Mouse (Mus musculus) MEL (cell line): Measurements from ENCODE around the gene Oxtr. TPM values are rescaled to one million over a fixed set of nuclear protein-coding genes. Genes with fewer than 3 reads are reported as not detected.

Experiments used
- DNase-seq: peaks from one replicate; pipeline ENCODE4 v3.0.0; 2011; ENCODE audit warnings: low read depth, low spot score
- H3K27ac ChIP-seq: 2 replicates; pipeline ENCODE4 v1.5.1; 2012; ENCODE audit warnings: low read depth, mild to moderate bottlenecking, control low read depth, low read length, moderate library complexity; ENCODE audit not compliant: control insufficient read depth
- H3K27me3 ChIP-seq, 2 experiments: fragments of 150-350 bp in 1 of 2; sonication (generic) in 1 of 2; 2 replicates each; pipeline ENCODE4 v1.6.1; 2012; ENCODE audit warnings: low read length in 2 of 2, mild to moderate bottlenecking in 2 of 2, improper control_type of control experiment in 1 of 2, moderate library complexity in 1 of 2; ENCODE audit not compliant: insufficient read depth in 2 of 2, control insufficient read depth in 1 of 2
- H3K36me3 ChIP-seq, 2 experiments: 2 replicates each; pipeline ENCODE4 v1.6.1; 2012 to 2014; ENCODE audit warnings: low read length in 2 of 2, improper control_type of control experiment in 1 of 2, inconsistent platforms in 1 of 2, mild to moderate bottlenecking in 1 of 2; ENCODE audit not compliant: insufficient read depth in 2 of 2, control insufficient read depth in 1 of 2
- H3K4me1 ChIP-seq, 2 experiments: fragments of 150-350 bp in 1 of 2; sonication (generic) in 1 of 2; 2 replicates each; pipeline ENCODE4 v1.6.1; 2012; ENCODE audit warnings: low read length in 2 of 2, improper control_type of control experiment in 1 of 2, mild to moderate bottlenecking in 1 of 2; ENCODE audit not compliant: insufficient read depth in 2 of 2, control insufficient read depth in 1 of 2
- H3K4me3 ChIP-seq, 2 experiments: fragments of 150-350 bp in 1 of 2; sonication (generic) in 1 of 2; 2 replicates each; pipeline ENCODE4 v1.5.1; 2012; ENCODE audit warnings: low read depth in 2 of 2, low read length in 2 of 2, mild to moderate bottlenecking in 2 of 2, moderate library complexity in 2 of 2, control low read depth in 1 of 2, improper control_type of control experiment in 1 of 2; ENCODE audit not compliant: control insufficient read depth in 1 of 2, insufficient read depth in 1 of 2
- H3K79me2 ChIP-seq: 2 replicates; pipeline ENCODE4 v1.6.1; 2012; ENCODE audit warnings: mild to moderate bottlenecking, low read length, moderate library complexity; ENCODE audit not compliant: control insufficient read depth, poor library complexity, insufficient read depth
- H3K9ac ChIP-seq: 2 replicates; pipeline ENCODE4 v1.6.1; 2012; ENCODE audit warnings: low read depth, mild to moderate bottlenecking, control low read depth, low read length, moderate library complexity; ENCODE audit not compliant: control insufficient read depth, poor library complexity, severe bottlenecking
- H3K9me3 ChIP-seq: fragments of 150-350 bp; sonication (generic); replicated peaks from 2 replicates; pipeline ENCODE4 v1.6.1; 2012; ENCODE audit warnings: mild to moderate bottlenecking, low read length, improper control_type of control experiment, moderate library complexity; ENCODE audit not compliant: insufficient read depth
- CHD2 ChIP-seq: IDR thresholded peaks from 2 replicates; pipeline ENCODE4 v1.6.1; 2011; ENCODE audit warnings: low read length, improper control_type of control experiment
- CTCF ChIP-seq, 3 experiments: IDR thresholded peaks in 2 of 3; conservative IDR thresholded peaks in 1 of 3; 2 replicates each; pipeline ENCODE4 v1.5.1; 2011 to 2012; ENCODE audit warnings: low read length in 3 of 3, low read depth in 2 of 3, mild to moderate bottlenecking in 2 of 3, improper control_type of control experiment in 1 of 3, inconsistent platforms in 1 of 3, mixed read lengths in 1 of 3, moderate library complexity in 1 of 3; ENCODE audit not compliant: control insufficient read depth in 1 of 3, insufficient read depth in 1 of 3, poor library complexity in 1 of 3, severe bottlenecking in 1 of 3
- E2F4 ChIP-seq: IDR thresholded peaks from 2 replicates; pipeline ENCODE4 v1.6.1; 2011; ENCODE audit warnings: low read depth, low read length, improper control_type of control experiment, borderline replicate concordance
- HCFC1 ChIP-seq: IDR thresholded peaks from 2 replicates; pipeline ENCODE4 v1.6.1; 2012; ENCODE audit warnings: low read depth, mild to moderate bottlenecking, inconsistent platforms, low read length, improper control_type of control experiment, moderate library complexity
- JUND ChIP-seq: IDR thresholded peaks from 2 replicates; pipeline ENCODE4 v1.6.1; 2011; ENCODE audit warnings: low read depth, mild to moderate bottlenecking, improper control_type of control experiment, low read length
- MAFK ChIP-seq: IDR thresholded peaks from 2 replicates; pipeline ENCODE4 v1.6.1; 2011; ENCODE audit warnings: low read depth, mild to moderate bottlenecking, low read length, improper control_type of control experiment, borderline replicate concordance
- MAX ChIP-seq: IDR thresholded peaks from 2 replicates; pipeline ENCODE4 v1.6.1; 2011; ENCODE audit warnings: low read length, improper control_type of control experiment
- MXI1 ChIP-seq: IDR thresholded peaks from 2 replicates; pipeline ENCODE4 v1.6.1; 2011; ENCODE audit warnings: mild to moderate bottlenecking, low read depth, low read length, improper control_type of control experiment
- MYB ChIP-seq: IDR thresholded peaks from 2 replicates; pipeline ENCODE4 v1.6.1; 2011; ENCODE audit warnings: mild to moderate bottlenecking, low read depth, low read length, improper control_type of control experiment
- MYC ChIP-seq: IDR thresholded peaks from 2 replicates; pipeline ENCODE4 v1.6.1; 2011; ENCODE audit warnings: low read depth, mild to moderate bottlenecking, low read length, improper control_type of control experiment, moderate library complexity
- NRF1 ChIP-seq: IDR thresholded peaks from 2 replicates; pipeline ENCODE4 v1.6.1; 2014; ENCODE audit warnings: low read depth, mild to moderate bottlenecking, inconsistent platforms, low read length, improper control_type of control experiment, moderate library complexity; ENCODE audit not compliant: poor library complexity, insufficient read depth, severe bottlenecking
- POLR2AphosphoS5 ChIP-seq: IDR thresholded peaks from 2 replicates; pipeline ENCODE4 v1.6.1; 2012; ENCODE audit warnings: low read depth, borderline replicate concordance, mild to moderate bottlenecking, inconsistent platforms, low read length, moderate library complexity, mixed read lengths
- RAD21 ChIP-seq: IDR thresholded peaks from 2 replicates; pipeline ENCODE4 v1.6.1; 2011; ENCODE audit warnings: mild to moderate bottlenecking, low read depth, low read length, improper control_type of control experiment
- SMC3 ChIP-seq: IDR thresholded peaks from 2 replicates; pipeline ENCODE4 v1.6.1; 2011; ENCODE audit warnings: low read depth, low read length, improper control_type of control experiment
- TAL1 ChIP-seq: IDR thresholded peaks from 2 replicates; pipeline ENCODE4 v1.6.1; 2012; ENCODE audit warnings: mild to moderate bottlenecking, inconsistent platforms, low read length, moderate library complexity, mixed read lengths
- TBP ChIP-seq: IDR thresholded peaks from 2 replicates; pipeline ENCODE4 v1.8.0; 2011; ENCODE audit warnings: low read depth, low read length, improper control_type of control experiment
- TCF12 ChIP-seq: IDR thresholded peaks from 2 replicates; pipeline ENCODE4 v1.6.1; 2014; ENCODE audit warnings: low read depth, mild to moderate bottlenecking, inconsistent platforms, low read length, improper control_type of control experiment, moderate library complexity
- ZKSCAN1 ChIP-seq: IDR thresholded peaks from 2 replicates; pipeline ENCODE4 v1.6.1; 2012; ENCODE audit warnings: low read depth, mild to moderate bottlenecking, inconsistent platforms, low read length, improper control_type of control experiment, moderate library complexity
- ZNF384 ChIP-seq: IDR thresholded peaks from 2 replicates; pipeline ENCODE4 v1.6.1; 2012; ENCODE audit warnings: low read depth, mild to moderate bottlenecking, inconsistent platforms, low read length, improper control_type of control experiment
- polyA plus RNA-seq, 2 experiments: library from polyadenylated mRNA; stranded (reverse) in 1 of 2; unstranded in 1 of 2; fragments of >175 nt in 1 of 2; fragments of >200 nt in 1 of 2; gene quantifications; 2 replicates each; pipeline versions ENCODE4 v1.2.1 to v1.2.4; 2012; ENCODE audit warnings: low replicate concordance in 2 of 2, low read depth in 1 of 2; ENCODE audit not compliant: insufficient read length in 2 of 2, insufficient read depth in 1 of 2, missing spikeins in 1 of 2
- total RNA-seq: library from RNA; depleted of rRNA; stranded (reverse); fragments of 300-350 nt; gene quantifications from 2 replicates; pipeline ENCODE4 v1.2.3, GENCODE M21; 2012

Gene Oxtr
- total and polyA plus RNA-seq, 3 experiments: 0.03 TPM; not detected in 2

- Histone ChIP-seq H3K9me3 (no peaks in the 10 kb centered on the region), H3K27me3 (no peaks in the 10 kb centered on the region), H3K36me3 (no peaks in the 10 kb centered on the region), H3K27ac (no peak overlapping the region), H3K79me2 (no peaks in the 10 kb centered on the region), H3K9ac (no peak overlapping the region)
- no peak for TF ChIP-seq TCF12
- no peak for TF ChIP-seq MYB
- no peak for TF ChIP-seq JUND
- no peak for TF ChIP-seq CHD2
- no peak for TF ChIP-seq E2F4
- no peak for TF ChIP-seq POLR2AphosphoS5
- no peak for TF ChIP-seq MYC
- TF ChIP-seq ZNF384: no peak
- no peak for TF ChIP-seq TBP
- TF ChIP-seq MAFK: no peak
- no peak for TF ChIP-seq ZKSCAN1
- no peak for TF ChIP-seq MXI1
- no peak for TF ChIP-seq NRF1
- no peak for TF ChIP-seq MAX
- no peak for TF ChIP-seq RAD21
- no peak for TF ChIP-seq HCFC1
- no peak for TF ChIP-seq TAL1
- TF ChIP-seq, all 39 proteins: peak for 0
- no peak for DNase-seq
- no peaks in the 10 kb centered on the region for H3K4me1 ChIP-seq
- H3K4me3 ChIP-seq: no peak overlapping the region
These were observed 1.8 kb upstream of the Oxtr start for GRCm38 (mm10) chr6:112491521-112491920.

- TF ChIP-seq SMC3: no peak
- peak in 1 of 3 experiments; percentile 15; a peak in 1 of 6 replicates for TF ChIP-seq CTCF (IDR thresholded peaks at IDR 0.05 in 2 of 3, conservative IDR thresholded peaks at IDR 0.05 in 1 of 3; ENCODE audit: control insufficient read depth in 1 of 3, insufficient read depth in 1 of 3, low read depth in 2 of 3, low read length in 3 of 3, poor library complexity in 1 of 3, severe bottlenecking in 1 of 3)
- Histone ChIP-seq H3K36me3 (no peaks in the 10 kb centered on the region), H3K9me3 (no peaks in the 10 kb centered on the region), H3K27ac (no peak overlapping the region), H3K79me2 (no peaks in the 10 kb centered on the region), H3K9ac (no peak overlapping the region), H3K4me1 (no peaks in the 10 kb centered on the region), H3K4me3 (no peak overlapping the region), H3K27me3 (no peaks in the 10 kb centered on the region)
- DNase-seq: no peak
These were observed 991 bp upstream of the Oxtr start for GRCm38 (mm10) chr6:112490625-112491242.
